Mouse (Mus musculus): ENCODE results near the gene 9530003J23Rik.

The 9530003J23Rik gene

DNA sequence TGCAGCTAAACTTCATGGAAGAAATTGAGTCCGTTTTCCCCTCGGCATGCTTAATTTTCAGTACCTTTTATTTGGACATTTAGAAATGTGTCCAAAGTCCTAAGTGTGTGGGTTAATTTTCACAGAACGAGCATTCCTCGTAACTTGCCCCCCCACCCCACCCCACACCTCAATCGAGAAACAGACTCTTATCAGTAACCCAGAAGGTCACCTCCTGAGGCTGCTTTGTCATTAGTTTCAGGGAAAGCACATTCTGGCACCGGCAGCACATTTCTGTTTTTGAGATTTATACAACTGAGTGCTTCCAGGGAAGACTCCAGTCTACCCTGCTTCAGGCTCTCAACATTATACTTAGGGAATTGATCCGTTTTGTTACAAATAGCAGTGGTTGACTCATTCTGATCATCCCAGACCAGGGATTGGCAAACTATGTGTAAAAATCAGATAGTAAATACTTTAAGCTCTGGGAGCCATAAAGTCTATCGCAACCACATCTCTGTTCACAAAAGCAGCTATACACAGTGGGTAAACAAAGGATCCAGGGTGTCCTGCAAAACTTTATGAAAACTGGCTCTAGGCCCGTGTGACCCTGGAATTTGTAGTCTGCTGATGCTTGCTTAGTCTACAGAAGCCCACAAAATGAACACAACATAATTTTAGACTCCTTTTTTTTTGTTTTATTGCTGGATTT is 53.0 kb downstream of the 9530003J23Rik start:
- DNase-seq (ENCODE audit: low read depth, low spot score): no peak

Measured in ES-CJ7 (cell line).